10 mouse cellular contexts compared by ENCODE assay signal in the genomic region with DNA sequence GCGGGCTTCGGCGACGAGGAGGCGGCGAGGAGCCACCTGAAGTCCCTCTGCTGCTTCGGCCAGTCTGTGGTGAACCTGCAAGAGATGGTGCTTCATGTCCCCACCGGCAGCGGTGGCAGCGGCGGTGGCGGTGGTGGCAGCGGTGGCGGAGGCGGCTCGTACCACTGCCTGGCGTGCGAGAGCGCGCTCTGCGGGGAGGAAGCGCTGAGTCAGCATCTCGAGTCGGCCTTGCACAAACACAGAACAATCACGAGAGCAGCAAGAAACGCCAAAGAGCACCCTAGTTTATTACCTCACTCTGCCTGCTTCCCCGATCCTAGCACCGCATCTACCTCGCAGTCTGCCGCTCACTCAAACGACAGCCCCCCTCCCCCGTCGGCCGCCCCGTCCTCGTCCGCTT.
DNase-seq lines count a peak whose midpoint lies in the region; ATAC-seq and TF ChIP-seq lines count a peak whose summit lies in the region.
"Had no signal": no experiment of that assay in that cellular context is flagged by ENCODE, and none has a peak within 500 bp of the region (broad histone marks: within the 10 kb centered on the region; RNA-seq: fewer than 3 reads in every experiment).

No protein-coding gene starts in this region.

- no peaks in the 10 kb centered on the region for H3K4me1 ChIP-seq in cortical plate, adult 2 months (ENCODE audit: control insufficient read depth, insufficient read depth, low read length)
- no peaks in the 10 kb centered on the region for H3K4me1 ChIP-seq in forebrain, embryonic 16.5 days (replicated peaks; ENCODE audit: control insufficient read depth, insufficient read depth, low read length)
- H3K4me1 ChIP-seq in midbrain, embryonic 15.5 days, result no peaks in the 10 kb centered on the region
- H3K4me1 ChIP-seq in cerebellum, adult 2 months (ENCODE audit: control insufficient read depth, insufficient read depth, low read length), result no peaks in the 10 kb centered on the region
- H3K4me1 ChIP-seq: stomach, embryonic 15.5 days had no signal

- TF ChIP-seq POLR2A in cortical plate, adult 2 months (IDR thresholded peaks at IDR 0.05; ENCODE audit: extremely low read depth, insufficient read depth, low read length), result no peak
- TF ChIP-seq POLR2A in cerebellum, adult 2 months (IDR thresholded peaks at IDR 0.05; ENCODE audit: borderline replicate concordance, insufficient read depth, low read length), result no peak

- H3K27ac ChIP-seq in layer of hippocampus, adult 2 months, result no peak overlapping the region
- H3K27ac ChIP-seq in cortical plate, adult 2 months (ENCODE audit: insufficient read depth, low read length), result no peak overlapping the region
- H3K27ac ChIP-seq in forebrain, embryonic 16.5 days (ENCODE audit: low read length), result no peak overlapping the region
- no peak overlapping the region for H3K27ac ChIP-seq in midbrain, embryonic 15.5 days
- no peak overlapping the region for H3K27ac ChIP-seq in cerebellum, adult 2 months (ENCODE audit: insufficient read depth, low read length)
- H3K27ac ChIP-seq: stomach, embryonic 15.5 days had no signal

- peaks cover 6% of the 10 kb centered on the region for H3K36me3 ChIP-seq in forebrain, embryonic 16.5 days (ENCODE audit: control insufficient read depth, insufficient read depth)
- H3K36me3 ChIP-seq in midbrain, embryonic 15.5 days (replicated peaks), result peaks cover 49% of the 10 kb centered on the region

- H3K4me3 ChIP-seq in layer of hippocampus, adult 2 months, result peak overlapping the region; percentile 1; the same call in 1 of the 2 replicates
- H3K4me3 ChIP-seq in cortical plate, adult 2 months (ENCODE audit: insufficient read depth, low read length), result peak overlapping the region; percentile 33
- H3K4me3 ChIP-seq in forebrain, embryonic 16.5 days (replicated peaks; ENCODE audit: low read length), result peak overlapping the region; percentile 30
- H3K4me3 ChIP-seq in midbrain, embryonic 15.5 days, result no peak overlapping the region
- H3K4me3 ChIP-seq in cerebellum, adult 2 months (replicated peaks; ENCODE audit: insufficient read depth, low read depth, low read length), result no peak overlapping the region
- H3K4me3 ChIP-seq: erythroblast, embryonic 14.5 days; stomach, embryonic 15.5 days had no signal

- H3K4me2 ChIP-seq in forebrain, embryonic 16.5 days (ENCODE audit: low read length), result peak overlapping the region; percentile 25
- 0 out of 2 replicates have a peak overlapping the region, but pooled peaks have one; percentile 4 for H3K4me2 ChIP-seq in midbrain, embryonic 15.5 days
- H3K4me2 ChIP-seq: stomach, embryonic 15.5 days had no signal

- H3K9me3 ChIP-seq in forebrain, embryonic 16.5 days (ENCODE audit: control insufficient read depth, low read length), result no peaks in the 10 kb centered on the region
- no peaks in the 10 kb centered on the region for H3K9me3 ChIP-seq in midbrain, embryonic 15.5 days
- H3K9me3 ChIP-seq: stomach, embryonic 15.5 days had no signal

- WGBS in forebrain, embryonic 16.5 days, result 68% methylated on average over 37 of the region's 37 CpGs
- WGBS in midbrain, embryonic 15.5 days, result 68% methylated on average over 37 of the region's 37 CpGs
- WGBS in cerebellum, adult 2 months, result 62% methylated on average over 37 of the region's 37 CpGs

- no peaks in the 10 kb centered on the region for H3K27me3 ChIP-seq in forebrain, embryonic 16.5 days (replicated peaks; ENCODE audit: control insufficient read depth, insufficient read depth, low read length)
- H3K27me3 ChIP-seq in midbrain, embryonic 15.5 days (replicated peaks), result no peaks in the 10 kb centered on the region
- no peaks in the 10 kb centered on the region for H3K27me3 ChIP-seq in cerebellum, adult 2 months (ENCODE audit: control insufficient read depth, insufficient read depth, low read length)
- H3K27me3 ChIP-seq: stomach, embryonic 15.5 days had no signal

- no peak for TF ChIP-seq CTCF in layer of hippocampus, adult 2 months (conservative IDR thresholded peaks at IDR 0.05)
- TF ChIP-seq CTCF in cortical plate, adult 2 months (IDR thresholded peaks at IDR 0.05; ENCODE audit: extremely low read depth, insufficient read depth, low read length), result no peak
- TF ChIP-seq CTCF in cerebellum, adult 2 months (IDR thresholded peaks at IDR 0.05; ENCODE audit: borderline replicate concordance, insufficient read depth, low read depth, low read length), result no peak

- DNase-seq in layer of hippocampus, adult 2 months (ENCODE audit: low spot score in 2 of 2), result no peak
- no peak for DNase-seq in layer of hippocampus, adult 9-11 months
- no peak for DNase-seq in cerebellum, adult 2 months
- DNase-seq in lung, postnatal 25 days (ENCODE audit: low spot score), result no peak

- no peak for ATAC-seq in forebrain, embryonic 16.5 days
- no peak for ATAC-seq in midbrain, embryonic 15.5 days (replicated peaks)
- no peak for ATAC-seq in megakaryocyte-erythroid progenitor cell, adult 5-6 weeks (replicated peaks; ENCODE audit: low FRiP score, low TSS enrichment, poor library complexity, severe bottlenecking)

- no peak overlapping the region for H3K9ac ChIP-seq in forebrain, embryonic 16.5 days (replicated peaks; ENCODE audit: low read depth, low read length)
- no peak overlapping the region for H3K9ac ChIP-seq in midbrain, embryonic 15.5 days
- H3K9ac ChIP-seq: stomach, embryonic 15.5 days had no signal

Comparison
In these comparisons a context has a peak if more than half of its experiments do, and no peak if none do; other contexts are left out.
1. H3K4me3 ChIP-seq: peak in layer of hippocampus, adult 2 months (single experiment), cortical plate, adult 2 months (single experiment) and forebrain, embryonic 16.5 days (single experiment); none in midbrain, embryonic 15.5 days (single experiment) and cerebellum, adult 2 months (single experiment).